Mouse (Mus musculus): ENCODE data around the gene Zfp217.

- no peak for TF ChIP-seq CTCF (IDR thresholded peaks at IDR 0.05; ENCODE audit: insufficient read depth, low read depth, low read length)
- no peak for TF ChIP-seq POLR2A (IDR thresholded peaks at IDR 0.05; ENCODE audit: insufficient read depth, low read depth, low read length)
Measured at GRCm38 (mm10) chr2:170148828-170149227, 925 bp upstream of the Zfp217 start.
